Mouse (Mus musculus) forebrain, embryonic 15.5 days (tissue): ENCODE data around the gene Ush1c. TPM values are rescaled to one million over a fixed set of nuclear protein-coding genes. Genes with fewer than 3 reads are reported as not detected.
A peak's percentile ranks its signal among the peaks of the same experiment; 100 is the strongest.

ENCODE experiments used
- ATAC-seq: fragments of 200-750 bp; cut with Nextera tagmentation; replicated peaks from 2 replicates; pipeline ENCODE4 v1.8.0; 2017; ENCODE audit warnings: mild to moderate bottlenecking, moderate TSS enrichment, moderate library complexity
- H3K27ac ChIP-seq: fragments of 300-500 bp; sonication (generic); replicated peaks from 2 replicates; pipeline ENCODE4 v1.5.1; 2015; ENCODE audit warnings: mild to moderate bottlenecking, inconsistent platforms
- H3K27me3 ChIP-seq: fragments of 300-500 bp; sonication (generic); 2 replicates; pipeline ENCODE4 v1.6.1; 2015; ENCODE audit warnings: inconsistent platforms
- H3K36me3 ChIP-seq: fragments of 300-500 bp; sonication (generic); 2 replicates; pipeline ENCODE4 v1.6.1; 2015; ENCODE audit warnings: mild to moderate bottlenecking, inconsistent platforms
- H3K4me1 ChIP-seq: fragments of 300-500 bp; sonication (generic); 2 replicates; pipeline ENCODE4 v1.6.1; 2015; ENCODE audit warnings: inconsistent platforms
- H3K4me2 ChIP-seq: fragments of 300-500 bp; sonication (generic); replicated peaks from 2 replicates; pipeline ENCODE4 v1.6.1; 2015; ENCODE audit warnings: mild to moderate bottlenecking, inconsistent platforms
- H3K4me3 ChIP-seq: fragments of 300-500 bp; sonication (generic); 2 replicates; pipeline ENCODE4 v1.5.1; 2015; ENCODE audit warnings: mild to moderate bottlenecking, inconsistent platforms
- H3K9ac ChIP-seq: fragments of 300-500 bp; sonication (generic); replicated peaks from 2 replicates; pipeline ENCODE4 v1.6.1; 2015; ENCODE audit warnings: mild to moderate bottlenecking, inconsistent platforms
- H3K9me3 ChIP-seq: fragments of 300-500 bp; sonication (generic); 2 replicates; pipeline ENCODE4 v1.6.1; 2016; ENCODE audit warnings: inconsistent platforms
- WGBS: fragments of 180-500 bp; shearing (Covaris S2); methylation state at CpG from one replicate; pipeline ENCODE4 v1.1.7; 2015; ENCODE audit warnings: mixed read lengths; 5-methylcytosine and 5-hydroxymethylcytosine counted together
- polyA plus RNA-seq: library from polyadenylated mRNA; unstranded; fragments of >200 nt; fragmentation: Nextera tagmentation; extraction: Ambion mirVana; gene quantifications from 2 replicates; pipeline ENCODE4 v1.2.1, GENCODE M21; 2015

Ush1c gene
- polyA plus RNA-seq, 1 experiment from 2014 or later = 2.2 TPM

GRCm38 (mm10) chr7:46240091-46240490, 1.8 kb upstream of the Ush1c start:
- Histone ChIP-seq H3K36me3 (no peaks in the 10 kb centered on the region), H3K9me3 (no peaks in the 10 kb centered on the region), H3K27ac (no peak overlapping the region), H3K27me3 (no peaks in the 10 kb centered on the region), H3K4me1 (peaks cover 9% of the 10 kb centered on the region), H3K4me3 (no peak overlapping the region), H3K9ac (no peak overlapping the region), H3K4me2 (no peak overlapping the region)
- ATAC-seq = no peak
- WGBS = 76% methylated on average over 4 of the region's 4 CpGs

GRCm38 (mm10) chr7:46237192-46237591, 1.1 kb downstream of the Ush1c start:
- Histone ChIP-seq H3K9ac (no peak overlapping the region), H3K4me1 (peaks cover 9% of the 10 kb centered on the region), H3K27me3 (no peaks in the 10 kb centered on the region), H3K4me3 (no peak overlapping the region), H3K4me2 (no peak overlapping the region), H3K9me3 (no peaks in the 10 kb centered on the region), H3K27ac (no peak overlapping the region), H3K36me3 (no peaks in the 10 kb centered on the region)
- ATAC-seq = no peak
- WGBS = 77% methylated on average over 7 of the region's 7 CpGs

- Histone ChIP-seq H3K9me3 (no peaks in the 10 kb centered on the region), H3K4me3 (no peak overlapping the region), H3K27ac (peak overlapping the region; percentile 38), H3K4me2 (0 out of 2 replicates have a peak overlapping the region, but pooled peaks have one; percentile 9), H3K27me3 (no peaks in the 10 kb centered on the region), H3K9ac (no peak overlapping the region), H3K36me3 (no peaks in the 10 kb centered on the region), H3K4me1 (peaks cover 9% of the 10 kb centered on the region)
- no peak for ATAC-seq
- 79% methylated on average over 15 of the region's 15 CpGs for WGBS
Measured at GRCm38 (mm10) chr7:46236363-46236762, 1.9 kb downstream of the Ush1c start.

GRCm38 (mm10) chr7:46235948-46236347, 2.4 kb downstream of the Ush1c start:
- H3K4me1 ChIP-seq = peaks cover 9% of the 10 kb centered on the region
- H3K9me3 ChIP-seq = no peaks in the 10 kb centered on the region
- 75% methylated on average over 18 of the region's 18 CpGs for WGBS
- no peaks in the 10 kb centered on the region for H3K27me3 ChIP-seq
- H3K4me2 ChIP-seq = 0 out of 2 replicates have a peak overlapping the region, but pooled peaks have one; percentile 9
- no peak overlapping the region for H3K9ac ChIP-seq
- peak overlapping the region; percentile 38; the same call in 1 of the 2 replicates for H3K27ac ChIP-seq
- no peak overlapping the region for H3K4me3 ChIP-seq
- no peaks in the 10 kb centered on the region for H3K36me3 ChIP-seq
- ATAC-seq = no peak; the same call in 1 of the 2 replicates

- no peaks in the 10 kb centered on the region for H3K36me3 ChIP-seq
- peak; percentile 88 for ATAC-seq
Measured at GRCm38 (mm10) chr7:46226936-46227335, 11.4 kb downstream of the Ush1c start.

GRCm38 (mm10) chr7:46226253-46226652, 12.1 kb downstream of the Ush1c start:
- H3K4me2 ChIP-seq = no peak overlapping the region
- H3K36me3 ChIP-seq = no peaks in the 10 kb centered on the region
- H3K4me3 ChIP-seq = no peak overlapping the region
- H3K27me3 ChIP-seq = no peaks in the 10 kb centered on the region
- 28% methylated on average over 7 of the region's 7 CpGs for WGBS
- no peaks in the 10 kb centered on the region for H3K9me3 ChIP-seq
- no peak overlapping the region for H3K9ac ChIP-seq
- peaks cover 20% of the 10 kb centered on the region for H3K4me1 ChIP-seq
- no peak for ATAC-seq
- peak overlapping the region; percentile 66 for H3K27ac ChIP-seq

More at GRCm38 (mm10) chr7:46226936-46227335, 11.4 kb downstream of the Ush1c start:
- no peaks in the 10 kb centered on the region for H3K27me3 ChIP-seq
- H3K27ac ChIP-seq = peak overlapping the region; percentile 66
- H3K4me1 ChIP-seq = peaks cover 20% of the 10 kb centered on the region
- no peak overlapping the region for H3K4me3 ChIP-seq
- H3K9me3 ChIP-seq = no peaks in the 10 kb centered on the region
- no peak overlapping the region for H3K4me2 ChIP-seq
- no peak overlapping the region for H3K9ac ChIP-seq
- 33% methylated on average over 4 of the region's 4 CpGs for WGBS

GRCm38 (mm10) chr7:46220591-46221129, 17.6 kb downstream of the Ush1c start:
- 81% methylated on average over 8 of the region's 8 CpGs for WGBS
- no peaks in the 10 kb centered on the region for H3K27me3 ChIP-seq
- no peak overlapping the region for H3K9ac ChIP-seq
- no peaks in the 10 kb centered on the region for H3K9me3 ChIP-seq
- no peaks in the 10 kb centered on the region for H3K36me3 ChIP-seq
- no peak overlapping the region for H3K27ac ChIP-seq
- no peak overlapping the region for H3K4me2 ChIP-seq
- no peak overlapping the region for H3K4me3 ChIP-seq
- no peak for ATAC-seq
- H3K4me1 ChIP-seq = peaks cover 6% of the 10 kb centered on the region; the same call in 1 of the 2 replicates

- Histone ChIP-seq H3K9ac (no peak overlapping the region), H3K36me3 (no peaks in the 10 kb centered on the region), H3K4me1 (peaks cover 6% of the 10 kb centered on the region; the same call in 1 of the 2 replicates), H3K4me2 (no peak overlapping the region), H3K27me3 (no peaks in the 10 kb centered on the region), H3K27ac (no peak overlapping the region), H3K9me3 (no peaks in the 10 kb centered on the region), H3K4me3 (no peak overlapping the region)
- peak; percentile 57; the same call in 1 of the 2 replicates for ATAC-seq
- WGBS = 9% methylated on average over 11 of the region's 11 CpGs
Measured at GRCm38 (mm10) chr7:46218415-46218814, 19.9 kb downstream of the Ush1c start.

GRCm38 (mm10) chr7:46216481-46216880, 21.8 kb downstream of the Ush1c start:
- Histone ChIP-seq H3K4me1 (peaks cover 10% of the 10 kb centered on the region; the same call in 1 of the 2 replicates), H3K36me3 (no peaks in the 10 kb centered on the region), H3K4me2 (no peak overlapping the region), H3K9ac (no peak overlapping the region), H3K27ac (no peak overlapping the region), H3K9me3 (no peaks in the 10 kb centered on the region), H3K4me3 (no peak overlapping the region), H3K27me3 (no peaks in the 10 kb centered on the region)
- no peak for ATAC-seq
- WGBS = 41% methylated on average over 2 of the region's 2 CpGs

- Histone ChIP-seq H3K9me3 (no peaks in the 10 kb centered on the region), H3K4me2 (no peak overlapping the region), H3K4me3 (no peak overlapping the region), H3K36me3 (no peaks in the 10 kb centered on the region), H3K4me1 (peaks cover 4% of the 10 kb centered on the region; the same call in 1 of the 2 replicates), H3K9ac (no peak overlapping the region), H3K27me3 (no peaks in the 10 kb centered on the region), H3K27ac (no peak overlapping the region)
- ATAC-seq = no peak
- 84% methylated on average over 6 of the region's 6 CpGs for WGBS
Measured at GRCm38 (mm10) chr7:46210276-46210675, 28.0 kb downstream of the Ush1c start.

GRCm38 (mm10) chr7:46208131-46208530, 30.2 kb downstream of the Ush1c start:
- Histone ChIP-seq H3K9me3 (no peaks in the 10 kb centered on the region), H3K27ac (no peak overlapping the region), H3K4me2 (no peak overlapping the region), H3K4me1 (peaks cover 2% of the 10 kb centered on the region; the same call in 1 of the 2 replicates), H3K4me3 (no peak overlapping the region), H3K9ac (no peak overlapping the region), H3K36me3 (no peaks in the 10 kb centered on the region), H3K27me3 (no peaks in the 10 kb centered on the region)
- WGBS = 92% methylated on average over 8 of the region's 8 CpGs
- ATAC-seq = no peak

- no peaks in the 10 kb centered on the region for H3K36me3 ChIP-seq
- H3K9me3 ChIP-seq = no peaks in the 10 kb centered on the region
- H3K27ac ChIP-seq = no peak overlapping the region
- H3K4me3 ChIP-seq = no peak overlapping the region
- WGBS = 73% methylated on average over 6 of the region's 6 CpGs
- ATAC-seq = no peak
- no peak overlapping the region for H3K9ac ChIP-seq
- no peaks in the 10 kb centered on the region for H3K27me3 ChIP-seq
- H3K4me1 ChIP-seq = peaks cover 11% of the 10 kb centered on the region
- H3K4me2 ChIP-seq = no peak overlapping the region
Measured at GRCm38 (mm10) chr7:46204775-46205174, 33.5 kb downstream of the Ush1c start.

GRCm38 (mm10) chr7:46204046-46204471, 34.2 kb downstream of the Ush1c start:
- Histone ChIP-seq H3K4me3 (no peak overlapping the region), H3K9ac (no peak overlapping the region), H3K27me3 (no peaks in the 10 kb centered on the region), H3K4me1 (peaks cover 11% of the 10 kb centered on the region), H3K36me3 (no peaks in the 10 kb centered on the region), H3K4me2 (no peak overlapping the region), H3K9me3 (no peaks in the 10 kb centered on the region), H3K27ac (no peak overlapping the region)
- peak; percentile 56 for ATAC-seq
- WGBS = 42% methylated on average over 11 of the region's 11 CpGs
